Mouse (Mus musculus) layer of hippocampus, adult 8-10 months (tissue): Measurements from ENCODE around the gene Pgm2l1. TPM values are rescaled to one million over a fixed set of nuclear protein-coding genes. Genes with fewer than 3 reads are reported as not detected.

Source experiments
- DNase-seq, 2 experiments: peaks; one replicate each; pipeline ENCODE4 v3.0.0; 2022; ENCODE audit warnings: low spot score in 2 of 2
- total RNA-seq, 4 experiments: library from RNA; stranded (reverse); gene quantifications; 2 replicates each; pipeline ENCODE4 v1.2.4; 2022

Gene Pgm2l1
- total RNA-seq, 4 experiments from 2014 or later: 224 to 279 (median 240) TPM

- DNase-seq: no peak
Measured at GRCm38 (mm10) chr7:100288622-100289021, 61.4 kb downstream of the Pgm2l1 start.

GRCm38 (mm10) chr7:100293546-100293945, 66.4 kb downstream of the Pgm2l1 start:
- DNase-seq: no peak

DNA sequence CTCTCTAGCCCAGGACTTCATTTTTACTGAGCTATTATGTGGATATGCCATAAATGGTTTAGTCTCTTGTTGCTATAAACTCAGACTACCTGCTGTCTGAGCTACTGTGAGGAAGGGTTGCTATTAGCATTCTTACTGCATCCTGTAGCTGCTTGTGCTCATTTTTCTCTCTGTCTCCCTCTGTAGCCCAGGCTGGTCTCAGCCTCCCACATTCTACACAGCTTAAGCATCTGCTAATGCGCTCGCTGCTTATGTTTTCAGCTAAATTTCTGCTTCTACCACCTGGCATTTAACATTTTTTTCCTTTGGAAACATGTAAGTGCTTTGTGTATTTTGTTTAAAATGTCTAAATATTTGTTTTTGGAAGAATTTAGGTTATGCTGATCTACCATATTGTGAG, 68.6 kb downstream of the Pgm2l1 start:
- DNase-seq: peak; percentile 28 to 43

GRCm38 (mm10) chr7:100296699-100297098, 69.5 kb downstream of the Pgm2l1 start:
- no peak for DNase-seq

DNA sequence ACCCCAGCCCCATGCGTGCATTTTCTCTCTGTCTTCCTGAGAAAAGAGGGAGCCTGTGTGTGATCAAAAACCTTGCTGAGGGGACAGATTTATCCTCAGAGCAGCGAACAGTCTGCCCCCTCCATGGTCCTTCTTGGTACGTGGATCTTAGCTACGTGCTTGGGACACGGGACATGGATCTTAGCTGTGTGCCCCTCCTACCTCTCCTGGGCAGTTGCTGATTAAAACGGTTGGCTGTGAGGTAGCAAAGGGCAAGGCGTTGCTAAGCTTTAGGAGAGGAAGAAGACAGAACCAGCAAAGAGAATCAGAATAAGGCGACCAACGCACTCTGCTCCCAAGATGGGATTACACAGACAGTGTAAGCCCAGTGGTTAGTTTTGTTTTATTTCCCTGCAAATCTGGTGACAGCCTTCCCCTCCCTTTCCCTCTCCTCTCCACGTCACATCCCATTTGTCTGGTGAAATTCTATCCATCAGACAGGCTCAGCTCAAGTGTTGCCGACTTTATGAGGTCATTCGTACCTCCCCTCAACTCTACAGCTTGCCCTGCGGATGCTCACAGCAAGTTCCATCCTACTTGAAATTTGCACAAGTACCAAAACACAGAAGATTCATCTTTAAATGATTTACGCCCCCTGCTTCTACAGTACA, 71.8 kb downstream of the Pgm2l1 start:
- DNase-seq: no peak

DNA sequence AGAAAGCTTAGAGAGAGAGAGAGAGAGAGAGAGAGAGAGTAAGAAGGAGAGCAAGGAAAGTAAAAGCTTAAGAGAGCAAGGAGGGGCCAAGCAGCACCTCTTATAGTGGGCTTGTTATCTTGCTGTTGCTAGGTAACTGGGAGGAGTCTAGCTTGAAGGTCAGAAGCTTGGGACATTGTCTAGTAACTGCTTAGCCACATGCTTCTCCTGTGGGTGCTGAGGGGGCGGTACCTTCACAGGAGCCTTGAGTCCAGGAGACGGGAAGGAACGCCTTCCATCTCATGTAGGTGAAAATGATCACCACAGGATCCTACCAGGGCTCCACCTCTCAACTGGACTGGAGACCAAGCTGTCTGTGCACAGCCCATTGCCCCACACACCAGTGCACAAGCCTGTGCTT, 74.2 kb downstream of the Pgm2l1 start:
- no peak for DNase-seq

- DNase-seq: peak; percentile 65 to 71
Measured at GRCm38 (mm10) chr7:100302316-100302715, 75.1 kb downstream of the Pgm2l1 start.

- no peak for DNase-seq
Measured at GRCm38 (mm10) chr7:100305894-100306293, 78.7 kb downstream of the Pgm2l1 start.

DNA sequence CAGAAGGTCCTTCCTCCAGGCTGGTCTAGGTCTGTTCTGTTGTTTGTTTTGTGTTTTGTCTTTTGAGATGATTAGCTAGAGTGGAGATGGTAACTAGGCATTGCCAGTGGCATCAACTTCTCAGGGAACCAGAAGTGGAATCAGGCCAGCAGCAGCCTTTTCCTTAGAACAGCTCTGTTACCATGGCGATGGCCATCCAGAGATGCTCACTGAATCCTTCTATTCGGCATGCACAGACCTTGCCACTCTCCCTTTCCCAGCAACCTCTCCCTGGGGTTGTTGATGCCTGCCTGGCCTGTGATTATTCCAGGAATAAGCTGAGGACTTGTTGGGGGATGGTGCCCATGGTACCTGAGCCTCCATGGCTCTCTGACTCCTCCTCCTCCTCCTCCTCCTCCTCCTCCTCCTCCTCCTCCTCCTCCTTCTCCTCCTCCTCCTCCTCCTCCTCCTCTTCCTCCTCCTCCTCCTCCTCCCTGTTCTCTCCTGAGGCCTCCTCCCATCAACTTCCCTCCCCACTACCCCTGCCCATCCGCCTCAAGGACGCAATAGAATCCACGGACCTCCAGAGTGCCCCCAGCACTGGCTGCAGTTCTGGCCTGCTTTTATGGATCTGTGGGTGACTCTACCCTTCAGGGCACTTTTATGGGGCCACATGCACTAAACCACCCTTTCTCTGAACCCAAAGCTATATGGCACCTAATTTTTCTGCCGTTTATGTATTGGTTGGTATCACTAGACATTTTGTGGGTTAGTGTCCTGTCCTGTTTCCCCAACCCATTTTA, 80.9 kb downstream of the Pgm2l1 start:
- DNase-seq: peak; percentile 60 to 65

DNA sequence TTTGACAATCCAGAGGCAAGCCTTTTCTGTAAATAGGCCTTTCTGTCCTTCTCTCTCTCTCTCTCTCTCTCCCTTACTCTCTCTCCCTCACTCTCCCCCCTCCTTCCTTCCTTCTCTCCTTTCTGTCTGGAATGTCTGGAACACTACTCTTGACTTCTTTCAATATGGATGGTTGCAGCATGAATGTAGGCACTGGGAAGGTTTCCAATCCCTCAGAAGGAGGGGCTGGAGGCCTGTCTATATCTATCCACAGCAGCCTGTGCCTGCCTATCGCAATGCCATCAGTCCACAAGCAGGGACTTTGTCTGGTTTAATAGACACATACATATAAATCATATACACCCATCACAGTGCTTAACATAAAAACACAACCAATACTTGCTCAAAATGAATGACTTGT, 82.0 kb downstream of the Pgm2l1 start:
- no peak for DNase-seq

DNA sequence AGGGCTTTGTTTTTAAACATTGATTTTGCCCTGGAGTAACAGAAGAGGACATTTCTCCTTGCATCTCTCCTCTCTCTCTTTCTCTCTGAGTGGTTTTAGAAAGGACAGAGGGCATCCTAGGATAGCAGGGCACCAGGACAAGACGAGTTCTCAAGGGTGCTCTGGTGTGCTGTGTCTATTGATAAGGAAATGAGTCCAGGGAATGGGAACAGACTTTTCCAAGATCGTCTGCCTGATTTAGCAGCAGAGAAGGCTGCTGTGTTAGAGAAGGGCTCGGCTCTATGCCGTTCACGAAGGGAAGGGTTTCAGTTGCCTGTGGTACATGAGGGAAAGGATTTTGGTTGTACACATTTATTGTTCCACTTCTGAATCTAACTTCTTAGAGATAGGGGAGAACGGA, 82.5 kb downstream of the Pgm2l1 start:
- no peak for DNase-seq

DNA sequence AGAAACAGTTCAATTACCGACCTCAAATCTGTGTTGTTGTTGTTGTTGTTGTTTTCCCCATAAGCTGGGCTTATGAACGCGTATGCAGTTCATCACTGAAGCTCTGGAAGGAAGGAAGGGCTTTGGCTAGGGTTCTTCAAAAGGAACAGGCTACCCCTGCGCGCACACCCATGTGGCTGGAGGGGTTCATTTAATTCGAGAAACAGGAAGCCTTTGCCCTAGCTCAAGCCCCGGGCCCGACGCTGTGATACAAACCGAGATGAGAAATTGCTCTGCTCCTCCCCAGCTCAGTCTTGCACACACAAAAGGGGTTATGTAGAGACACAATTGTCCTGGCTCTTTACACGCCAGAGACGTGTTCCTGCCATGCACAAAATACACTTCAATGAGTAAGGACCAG, 83.1 kb downstream of the Pgm2l1 start:
- DNase-seq: no peak

- no peak for DNase-seq
Measured at GRCm38 (mm10) chr7:100312716-100313115, 85.5 kb downstream of the Pgm2l1 start.

DNA sequence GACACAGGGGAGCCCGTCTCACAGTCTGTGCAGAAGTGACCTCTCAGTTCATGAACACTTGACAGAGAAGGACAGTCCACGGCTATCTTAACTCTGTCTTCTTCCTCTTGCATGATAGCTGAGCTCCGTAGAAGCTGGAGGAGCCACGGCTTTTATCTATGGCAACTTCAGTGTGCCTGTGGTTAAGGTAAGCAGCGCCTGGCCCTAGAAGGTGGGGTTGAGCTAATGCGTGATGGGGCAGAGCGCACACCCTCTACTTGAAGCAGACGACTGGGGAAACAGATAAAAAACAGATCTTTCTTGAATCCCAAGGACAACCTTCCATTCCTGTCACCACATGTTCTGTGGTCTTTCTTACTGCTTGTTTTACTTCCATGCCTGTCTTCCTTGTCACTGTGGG, 89.7 kb downstream of the Pgm2l1 start:
- no peak for DNase-seq

GRCm38 (mm10) chr7:100317534-100317933, 90.3 kb downstream of the Pgm2l1 start:
- no peak for DNase-seq

DNA sequence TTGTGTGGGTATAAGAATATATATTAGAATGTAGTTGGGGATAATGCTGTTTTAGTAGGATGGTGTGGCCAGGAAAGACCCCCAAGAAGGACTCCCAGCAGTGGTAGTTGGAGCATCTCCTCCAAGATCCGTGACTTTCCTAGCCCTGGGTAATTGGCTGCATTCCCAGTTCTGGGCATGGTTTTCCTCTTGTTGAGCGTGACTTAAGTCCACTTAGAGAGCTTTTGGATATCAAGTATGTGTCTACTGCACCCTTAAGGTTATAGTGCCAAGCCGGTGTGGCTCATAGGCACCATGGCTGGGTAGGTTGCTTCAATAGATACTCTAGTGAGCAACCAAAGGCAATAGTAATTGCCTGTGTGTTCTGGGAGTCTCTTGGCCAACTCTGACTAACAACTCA, 96.5 kb downstream of the Pgm2l1 start:
- DNase-seq: no peak

- DNase-seq: peak in 1 of 2 experiments; percentile 50
Measured at GRCm38 (mm10) chr7:100325482-100325881, 98.3 kb downstream of the Pgm2l1 start.

DNA sequence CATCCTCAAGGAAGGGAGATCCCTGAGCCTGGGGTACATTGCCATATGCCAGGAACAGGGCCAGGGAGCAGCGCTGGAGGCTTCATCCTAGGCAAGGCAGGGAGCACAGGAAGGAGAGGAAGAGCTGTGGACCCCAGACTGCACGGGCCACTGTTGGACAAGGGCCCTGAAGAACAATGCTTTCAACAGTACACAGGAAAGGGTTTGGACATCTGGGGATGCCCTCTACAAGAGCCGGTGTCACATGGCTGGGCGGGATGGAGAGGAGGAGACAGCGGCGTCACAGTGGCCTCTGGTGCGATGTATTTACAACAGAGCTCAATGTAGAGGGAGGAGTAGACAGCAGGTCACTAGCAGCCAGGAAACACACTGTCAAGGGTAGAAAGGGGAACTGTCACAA, 100.3 kb downstream of the Pgm2l1 start:
- DNase-seq: no peak

Other genes starting within 250 kb of the Pgm2l1 start
- 10 to 100 TPM; 27.7 to 34.0 (median 29.0) TPM for gene Rnf169, start 246.9 kb upstream of the Pgm2l1 start, total RNA-seq
- gene Chrdl2, start 221.2 kb upstream of the Pgm2l1 start, total RNA-seq: under 1 TPM in 2 of 4 experiments, not detected in 2; 0.58 to 0.66 TPM
- 10 to 100 TPM; 33.8 to 35.1 (median 34.8) TPM for gene Pold3, start 105.8 kb upstream of the Pgm2l1 start, total RNA-seq
- 1 to 10 TPM; 3.3 to 5.2 (median 3.9) TPM for gene Lipt2, start 68.1 kb upstream of the Pgm2l1 start, total RNA-seq
- gene Kcne3, start 50.9 kb upstream of the Pgm2l1 start, total RNA-seq: 1 to 10 TPM in 1 of 4 experiments, under 1 TPM in 1, not detected in 2; 0.45 to 1.3 TPM
- gene P4ha3, start 58.1 kb downstream of the Pgm2l1 start, total RNA-seq: 10 to 100 TPM in 2 of 4 experiments, 1 to 10 TPM in 2; 4.7 to 16.0 (median 9.0) TPM
- gene C2cd3, start 144.8 kb downstream of the Pgm2l1 start, total RNA-seq: 10 to 100 TPM; 19.8 to 27.6 (median 24.5) TPM
- gene Ppme1, start 144.9 kb downstream of the Pgm2l1 start, total RNA-seq: 100 to 1,000 TPM; 136 to 154 (median 142) TPM
- gene Ucp3, start 245.6 kb downstream of the Pgm2l1 start, total RNA-seq: 1 to 10 TPM; 2.1 to 2.9 (median 2.2) TPM